Mouse (Mus musculus): Measurements from ENCODE around the gene Cyp4a12b. TPM values are rescaled to one million over a fixed set of nuclear protein-coding genes. Genes with fewer than 3 reads are reported as not detected.

The Cyp4a12b gene
- polyA plus RNA-seq (2014; fragmentation: Illumina TruSeq; extraction: RNeasy Lipid Tissue Mini Kit (QIAGEN cat#74804); ENCODE audit: low read depth, low replicate concordance): not detected

DNA sequence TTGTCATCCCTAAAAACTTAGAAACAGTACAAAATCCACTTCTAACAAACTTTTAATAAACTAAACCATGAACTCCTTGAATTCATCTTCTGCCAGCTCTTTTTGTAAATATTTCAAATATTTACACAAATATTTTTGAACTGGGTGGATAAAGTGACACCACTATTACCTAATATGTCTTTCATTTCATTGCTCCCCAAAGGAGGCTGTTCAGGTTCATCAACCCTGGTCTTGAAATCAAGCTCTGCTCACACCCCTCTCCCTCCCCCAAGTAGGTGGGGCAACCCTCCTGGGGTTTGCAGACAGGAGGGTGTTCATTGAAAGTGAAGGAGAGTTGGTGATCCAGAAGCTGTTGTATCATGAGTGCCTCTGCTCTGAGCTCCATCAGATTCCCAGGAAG is at the start of gene Cyp4a12b:
Gene Cyp4a12b, plus strand, starts transcription at position 301 of the 400 bp plus-strand sequence.

DNA sequence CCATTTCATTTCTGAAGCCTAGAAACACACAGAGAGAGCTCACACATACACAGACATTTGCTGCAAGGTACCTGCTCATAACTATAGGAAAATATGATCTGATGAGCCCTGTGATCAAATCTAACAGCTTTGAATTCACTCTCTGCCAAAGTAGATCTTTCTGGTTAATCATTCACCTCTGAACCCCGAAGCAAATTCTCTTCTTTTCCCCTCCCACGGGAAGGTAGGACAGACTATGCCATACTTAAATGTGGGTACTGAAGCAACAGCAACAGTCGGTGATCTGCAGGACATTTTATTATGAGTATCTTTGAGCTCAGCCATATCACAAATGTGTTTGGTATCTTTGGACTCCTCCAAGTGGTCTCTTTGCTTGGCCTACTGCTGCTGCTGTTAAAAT is 40.9 kb downstream of the Cyp4a12b start, which contains the start of gene Cyp4a30b:
Gene Cyp4a30b, plus strand, starts transcription at position 301 of the 400 bp plus-strand sequence.

Other genes starting within 250 kb of the Cyp4a12b start
- not detected for gene Cyp4a29, start 169.5 kb upstream of the Cyp4a12b start, polyA plus RNA-seq (2014; fragmentation: Illumina TruSeq; extraction: RNeasy Lipid Tissue Mini Kit (QIAGEN cat#74804); ENCODE audit: low read depth, low replicate concordance)
- gene Cyp4a12a, start 112.6 kb upstream of the Cyp4a12b start, polyA plus RNA-seq (2014; fragmentation: Illumina TruSeq; extraction: RNeasy Lipid Tissue Mini Kit (QIAGEN cat#74804); ENCODE audit: low read depth, low replicate concordance): not detected
- gene Cyp4a30b, start 41.0 kb downstream of the Cyp4a12b start, polyA plus RNA-seq (2014; fragmentation: Illumina TruSeq; extraction: RNeasy Lipid Tissue Mini Kit (QIAGEN cat#74804); ENCODE audit: low read depth, low replicate concordance): not detected
- 0.34 TPM for gene Cyp4a14, start 84.5 kb downstream of the Cyp4a12b start, polyA plus RNA-seq (2014; fragmentation: Illumina TruSeq; extraction: RNeasy Lipid Tissue Mini Kit (QIAGEN cat#74804); ENCODE audit: low read depth, low replicate concordance)
- gene Cyp4a10, start 106.6 kb downstream of the Cyp4a12b start, polyA plus RNA-seq (2014; fragmentation: Illumina TruSeq; extraction: RNeasy Lipid Tissue Mini Kit (QIAGEN cat#74804); ENCODE audit: low read depth, low replicate concordance): 0.99 TPM
- not detected for gene Cyp4a31, start 152.0 kb downstream of the Cyp4a12b start, polyA plus RNA-seq (2014; fragmentation: Illumina TruSeq; extraction: RNeasy Lipid Tissue Mini Kit (QIAGEN cat#74804); ENCODE audit: low read depth, low replicate concordance)
- gene Cyp4a32, start 189.3 kb downstream of the Cyp4a12b start, polyA plus RNA-seq (2014; fragmentation: Illumina TruSeq; extraction: RNeasy Lipid Tissue Mini Kit (QIAGEN cat#74804); ENCODE audit: low read depth, low replicate concordance): not detected
- gene Cyp4b1, start 236.1 kb downstream of the Cyp4a12b start, polyA plus RNA-seq (2014; fragmentation: Illumina TruSeq; extraction: RNeasy Lipid Tissue Mini Kit (QIAGEN cat#74804); ENCODE audit: low read depth, low replicate concordance): 43.0 TPM

Measured in heart, adult 10 weeks (tissue).